Mouse (Mus musculus) hindbrain, embryonic 11.5 days (tissue): ENCODE measurements around the gene Acaca. TPM values are rescaled to one million over a fixed set of nuclear protein-coding genes. Genes with fewer than 3 reads are reported as not detected.

Experiments used
- ATAC-seq: fragments of 200-750 bp; cut with Nextera tagmentation; 2 replicates; pipeline ENCODE4 v1.8.0; 2017; ENCODE audit warnings: mild to moderate bottlenecking, moderate TSS enrichment, moderate library complexity; ENCODE audit not compliant: low FRiP score
- DNase-seq: peaks from one replicate; pipeline ENCODE4 v3.0.0-alpha.2; 2015; ENCODE audit warnings: low spot score
- H3K27ac ChIP-seq: fragments of 300-500 bp; sonication (generic); 2 replicates; pipeline ENCODE4 v1.5.1; 2014; ENCODE audit warnings: mild to moderate bottlenecking, low read depth, low read length
- H3K27me3 ChIP-seq: fragments of 300-500 bp; sonication (generic); 2 replicates; pipeline ENCODE4 v1.6.1; 2014; ENCODE audit warnings: mild to moderate bottlenecking, low read length, moderate library complexity, mixed read lengths; ENCODE audit not compliant: control insufficient read depth, insufficient read depth
- H3K36me3 ChIP-seq: fragments of 300-500 bp; sonication (generic); 2 replicates; pipeline ENCODE4 v1.6.1; 2014; ENCODE audit warnings: mild to moderate bottlenecking, low read length, moderate library complexity, mixed read lengths; ENCODE audit not compliant: control insufficient read depth, insufficient read depth
- H3K4me1 ChIP-seq: fragments of 300-500 bp; sonication (generic); replicated peaks from 2 replicates; pipeline ENCODE4 v1.6.1; 2014; ENCODE audit warnings: low read length, mixed read lengths; ENCODE audit not compliant: control insufficient read depth, insufficient read depth
- H3K4me2 ChIP-seq: fragments of 300-500 bp; sonication (generic); replicated peaks from 2 replicates; pipeline ENCODE4 v1.6.1; 2014; ENCODE audit warnings: mild to moderate bottlenecking, low read depth, low read length
- H3K4me3 ChIP-seq: fragments of 300-500 bp; sonication (generic); 2 replicates; pipeline ENCODE4 v1.5.1; 2014; ENCODE audit warnings: low read depth, low read length
- H3K9ac ChIP-seq: fragments of 300-500 bp; sonication (generic); 2 replicates; pipeline ENCODE4 v1.6.1; 2014; ENCODE audit warnings: low read depth, low read length
- H3K9me3 ChIP-seq: fragments of 300-500 bp; sonication (generic); 2 replicates; pipeline ENCODE4 v1.6.1; 2016; ENCODE audit warnings: low read length; ENCODE audit not compliant: control insufficient read depth
- WGBS: fragments of 180-500 bp; shearing (Covaris S2); extraction: QIAGEN DNeasy Blood & Tissue Kit; methylation state at CpG from one replicate; pipeline ENCODE4 v1.1.7; 2014; 5-methylcytosine and 5-hydroxymethylcytosine counted together
- polyA plus RNA-seq: library from polyadenylated mRNA; unstranded; fragments of >200 nt; fragmentation: Nextera tagmentation; extraction: Ambion mirVana; gene quantifications from 2 replicates; pipeline ENCODE4 v1.2.1, GENCODE M21; 2014

The Acaca gene
- 31.1 and 35.3 TPM in 2 replicates for polyA plus RNA-seq

DNA sequence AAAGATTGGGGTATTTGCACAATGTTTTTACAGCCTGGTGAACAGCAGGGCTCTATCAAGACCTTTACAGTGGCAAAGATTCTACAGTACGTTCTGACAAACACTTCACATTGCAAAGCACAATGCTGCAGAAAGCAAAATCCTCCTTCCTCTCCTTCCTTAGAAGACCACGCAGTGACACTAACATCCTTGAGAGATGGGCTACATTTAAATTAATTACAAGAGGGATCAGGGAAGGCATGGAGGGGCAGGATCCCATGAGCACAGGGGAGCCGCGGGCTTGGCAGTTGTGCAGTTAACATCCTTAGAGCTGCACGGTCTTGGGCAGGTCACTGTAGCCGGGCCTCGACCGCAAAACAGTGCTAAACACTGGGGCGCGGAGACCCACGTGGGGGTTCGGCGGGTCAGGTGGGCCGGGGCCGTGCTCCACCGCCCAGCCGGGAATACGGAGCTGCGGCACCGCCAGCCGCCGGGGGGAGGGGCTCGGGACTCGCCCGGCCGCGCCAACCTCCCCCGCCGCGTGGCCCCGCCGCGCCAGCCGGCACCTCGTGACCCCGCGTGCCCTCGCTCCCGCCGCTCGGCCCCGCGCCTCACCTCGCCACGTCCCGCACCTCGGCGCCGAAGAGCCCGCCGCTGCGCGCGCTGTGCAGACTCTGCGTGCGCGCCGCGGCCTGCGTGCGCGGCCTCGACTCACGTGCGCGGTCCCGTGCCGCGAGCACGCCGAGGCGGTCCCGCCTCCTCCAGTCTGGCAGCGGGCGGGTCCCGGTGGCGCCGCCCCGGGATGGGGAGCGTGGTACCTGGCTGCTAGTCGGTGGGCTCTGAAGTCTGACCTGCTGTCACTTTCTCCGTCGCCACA lies at the start of gene Acaca, which contains the start of gene Tada2a:
Acaca (plus strand) TSS at position 730 of the 856 bp plus-strand sequence.
Tada2a (minus strand) TSS at position 658 of the 856 bp plus-strand sequence.
- no peaks in the 10 kb centered on the region for H3K36me3 ChIP-seq
- H3K4me1 ChIP-seq, result no peaks in the 10 kb centered on the region; the same call in 1 of the 2 replicates

DNA sequence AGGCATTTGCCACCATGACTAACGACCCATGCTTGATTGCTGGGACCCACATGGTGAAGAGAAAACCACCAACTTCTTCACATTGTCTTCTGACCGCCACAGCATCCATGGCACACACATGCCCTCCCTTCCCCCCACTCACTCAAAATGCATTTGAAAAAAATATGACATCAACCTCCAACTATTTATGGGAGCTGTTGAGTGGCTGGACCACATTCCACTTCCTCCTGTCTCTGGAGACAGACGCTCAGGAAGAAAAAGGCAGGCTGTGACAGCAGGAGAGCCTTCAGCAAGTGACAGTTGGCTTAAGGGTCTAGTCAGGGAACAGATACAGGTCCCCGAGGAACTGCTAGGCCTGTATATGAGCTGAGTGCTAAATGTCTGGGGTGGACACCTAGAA lies 49.6 kb upstream of the Acaca start:
- Histone ChIP-seq H3K36me3 (no peaks in the 10 kb centered on the region), H3K4me1 (no peaks in the 10 kb centered on the region), H3K27me3 (no peaks in the 10 kb centered on the region), H3K9ac (no peak overlapping the region), H3K27ac (no peak overlapping the region), H3K4me3 (no peak overlapping the region), H3K9me3 (no peaks in the 10 kb centered on the region), H3K4me2 (no peak overlapping the region)
- ATAC-seq (no peak), DNase-seq (no peak)
- WGBS, result 84% methylated on average over 4 of the region's 4 CpGs

More for the DNA sequence above, at the start of gene Acaca, which contains the start of gene Tada2a:
- DNase-seq, result peak; percentile 94
- Histone ChIP-seq H3K27me3 (no peaks in the 10 kb centered on the region), H3K27ac (no peak within 1 kb of the TSS), H3K4me2 (peak within 1 kb of the TSS; percentile 50), H3K4me3 (peak within 1 kb of the TSS; percentile 62), H3K9ac (peak within 1 kb of the TSS; percentile 81), H3K9me3 (no peaks in the 10 kb centered on the region)
- WGBS, result under 1% methylated on average over 55 of the region's 83 CpGs
- ATAC-seq, result peak; percentile 92

GRCm38 (mm10) chr11:84080327-84080726 lies 49.1 kb upstream of the Acaca start:
- 91% methylated on average over 3 of the region's 3 CpGs for WGBS
- H3K4me1 ChIP-seq, result no peaks in the 10 kb centered on the region
- H3K27me3 ChIP-seq, result no peaks in the 10 kb centered on the region
- H3K9me3 ChIP-seq, result no peaks in the 10 kb centered on the region
- H3K4me2 ChIP-seq, result no peak overlapping the region
- no peak for ATAC-seq
- DNase-seq, result no peak
- H3K9ac ChIP-seq, result no peak overlapping the region
- no peak overlapping the region for H3K4me3 ChIP-seq
- no peak overlapping the region for H3K27ac ChIP-seq
- H3K36me3 ChIP-seq, result no peaks in the 10 kb centered on the region

- Histone ChIP-seq H3K27me3 (no peaks in the 10 kb centered on the region), H3K4me1 (no peaks in the 10 kb centered on the region), H3K9ac (no peak overlapping the region), H3K36me3 (no peaks in the 10 kb centered on the region), H3K27ac (no peak overlapping the region), H3K4me3 (no peak overlapping the region), H3K9me3 (no peaks in the 10 kb centered on the region), H3K4me2 (no peak overlapping the region)
- 90% methylated on average over 5 of the region's 5 CpGs for WGBS
- DNase-seq (no peak), ATAC-seq (no peak)
Measured at GRCm38 (mm10) chr11:84081901-84082300, 47.6 kb upstream of the Acaca start.

DNA sequence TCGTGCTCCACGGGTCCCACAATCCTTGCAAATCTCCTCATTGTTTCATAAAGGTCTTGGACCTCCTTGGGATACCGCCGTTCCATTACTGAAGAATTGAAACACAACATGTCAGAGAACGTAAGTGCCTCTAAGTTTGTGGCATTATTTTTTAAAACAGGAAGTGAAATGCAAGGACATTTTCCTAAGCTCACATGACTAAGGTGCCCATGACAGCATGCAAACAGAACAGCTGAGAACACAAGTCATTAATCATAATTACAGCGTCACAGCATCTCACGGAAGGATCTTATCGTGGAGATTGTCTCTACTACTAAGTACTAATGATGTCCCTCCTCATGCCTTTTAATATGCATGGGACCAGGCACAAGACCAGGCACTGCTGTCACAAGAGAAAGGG lies 38.9 kb upstream of the Acaca start:
- Histone ChIP-seq H3K9me3 (no peaks in the 10 kb centered on the region), H3K4me1 (no peaks in the 10 kb centered on the region), H3K27ac (no peak overlapping the region), H3K27me3 (no peaks in the 10 kb centered on the region), H3K9ac (no peak overlapping the region), H3K36me3 (no peaks in the 10 kb centered on the region; the same call in 1 of the 2 replicates), H3K4me2 (no peak overlapping the region), H3K4me3 (no peak overlapping the region)
- ATAC-seq (no peak), DNase-seq (no peak)
- WGBS, result 89% methylated on average over 8 of the region's 8 CpGs

DNA sequence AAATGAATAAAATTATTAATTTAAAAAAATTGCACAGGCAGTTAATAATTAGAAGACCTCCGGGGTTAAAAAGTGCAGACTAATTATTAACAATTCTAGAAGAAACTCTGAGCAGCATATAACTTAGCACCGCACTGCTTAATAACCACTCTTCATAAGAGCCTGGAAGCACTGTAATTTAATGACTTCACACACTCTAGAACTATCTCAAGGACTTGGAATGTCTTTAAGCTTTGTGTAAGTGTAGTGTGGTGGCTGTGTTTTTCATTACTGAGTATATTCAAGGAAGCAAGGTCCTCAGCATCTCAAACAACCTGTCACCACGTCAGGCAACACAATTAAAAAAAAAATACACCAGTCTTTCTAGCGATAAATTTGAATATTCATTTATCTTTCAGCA lies 34.4 kb upstream of the Acaca start:
- ATAC-seq (no peak), DNase-seq (no peak)
- 87% methylated on average over 4 of the region's 4 CpGs for WGBS
- Histone ChIP-seq H3K4me1 (no peaks in the 10 kb centered on the region), H3K9ac (no peak overlapping the region), H3K27me3 (no peaks in the 10 kb centered on the region), H3K27ac (no peak overlapping the region), H3K4me2 (no peak overlapping the region), H3K36me3 (no peaks in the 10 kb centered on the region), H3K4me3 (no peak overlapping the region), H3K9me3 (no peaks in the 10 kb centered on the region)

GRCm38 (mm10) chr11:84097251-84097998 lies 32.0 kb upstream of the Acaca start:
- Histone ChIP-seq H3K27me3 (no peaks in the 10 kb centered on the region), H3K4me1 (no peaks in the 10 kb centered on the region), H3K36me3 (0 out of 2 replicates have a peak, but pooled peaks cover 2% of the 10 kb centered on the region), H3K9me3 (no peaks in the 10 kb centered on the region), H3K4me3 (no peak overlapping the region), H3K27ac (no peak overlapping the region), H3K9ac (no peak overlapping the region), H3K4me2 (no peak overlapping the region)
- ATAC-seq (no peak), DNase-seq (no peak)
- 88% methylated on average over 5 of the region's 5 CpGs for WGBS

DNA sequence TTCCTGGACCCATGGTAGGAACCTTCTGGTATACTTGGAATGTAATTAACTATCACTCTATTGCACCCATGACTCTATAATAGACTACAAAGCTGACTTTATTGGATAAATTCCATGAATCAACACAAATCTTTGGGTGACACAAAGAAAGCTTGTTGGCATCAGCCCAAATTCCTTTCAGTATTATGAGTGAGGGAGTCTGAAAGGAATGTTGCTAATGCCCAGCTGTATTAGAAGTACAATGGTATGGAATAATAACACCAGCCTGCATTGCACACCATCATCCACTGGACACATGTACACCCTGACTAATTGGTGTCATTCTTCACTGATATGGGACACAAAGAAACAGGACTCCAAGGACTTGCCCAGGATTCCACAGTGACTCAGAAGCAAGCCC lies 28.3 kb upstream of the Acaca start:
- Histone ChIP-seq H3K36me3 (0 out of 2 replicates have a peak, but pooled peaks cover 2% of the 10 kb centered on the region), H3K4me1 (no peaks in the 10 kb centered on the region), H3K4me2 (no peak overlapping the region), H3K27me3 (no peaks in the 10 kb centered on the region), H3K9me3 (no peaks in the 10 kb centered on the region), H3K4me3 (no peak overlapping the region), H3K27ac (no peak overlapping the region), H3K9ac (no peak overlapping the region)
- ATAC-seq (no peak), DNase-seq (no peak)
